In genomic region chr10:58812210-58813080, GRCm38 (mm10) we compare ENCODE assay signal across 8 mouse cellular contexts. TPM values are rescaled to one million over a fixed set of nuclear protein-coding genes. Genes with fewer than 3 reads are reported as not detected.
A peak's percentile ranks its signal among the peaks of the same experiment; 100 is the strongest.
DNase-seq lines count a peak whose midpoint lies in the region; ATAC-seq lines count a peak whose summit lies in the region.

No protein-coding gene starts in this region.

- H3K4me2 ChIP-seq in hindbrain, embryonic 11.5 days (replicated peaks; ENCODE audit: low read depth, low read length), result peak overlapping the region; percentile 100
- peak overlapping the region; percentile 99 for H3K4me2 ChIP-seq in lung, embryonic 15.5 days

- peaks cover 22% of the 10 kb centered on the region for H3K27me3 ChIP-seq in hindbrain, embryonic 11.5 days (ENCODE audit: control insufficient read depth, insufficient read depth, low read length)
- H3K27me3 ChIP-seq in lung, embryonic 15.5 days, result peaks cover 37% of the 10 kb centered on the region

- H3K27ac ChIP-seq in hindbrain, embryonic 11.5 days (ENCODE audit: low read depth, low read length), result no peak overlapping the region
- H3K27ac ChIP-seq in lung, embryonic 15.5 days, result peak overlapping the region; percentile 72

- H3K9ac ChIP-seq in hindbrain, embryonic 11.5 days (ENCODE audit: low read depth, low read length), result peak overlapping the region; percentile 35
- peak overlapping the region; percentile 58 for H3K9ac ChIP-seq in lung, embryonic 15.5 days

- H3K9me3 ChIP-seq in hindbrain, embryonic 11.5 days (ENCODE audit: control insufficient read depth, low read length), result no peaks in the 10 kb centered on the region
- no peaks in the 10 kb centered on the region for H3K9me3 ChIP-seq in lung, embryonic 15.5 days

- ATAC-seq in hindbrain, embryonic 11.5 days (ENCODE audit: low FRiP score), result peak; percentile 85
- ATAC-seq in lung, embryonic 15.5 days (ENCODE audit: borderline replicate concordance, extremely low read depth, low FRiP score, low TSS enrichment), result peak; percentile 63

- no peaks in the 10 kb centered on the region for H3K36me3 ChIP-seq in hindbrain, embryonic 11.5 days (ENCODE audit: control insufficient read depth, insufficient read depth, low read length)
- H3K36me3 ChIP-seq in lung, embryonic 15.5 days, result no peaks in the 10 kb centered on the region

- 0 out of 2 replicates have a peak, but pooled peaks cover 4% of the 10 kb centered on the region for H3K4me1 ChIP-seq in hindbrain, embryonic 11.5 days (replicated peaks; ENCODE audit: control insufficient read depth, insufficient read depth, low read length)
- H3K4me1 ChIP-seq in lung, embryonic 15.5 days, result peaks cover 21% of the 10 kb centered on the region

- H3K4me3 ChIP-seq in hindbrain, embryonic 11.5 days (ENCODE audit: low read depth, low read length), result peak overlapping the region; percentile 57
- peak overlapping the region; percentile 54 for H3K4me3 ChIP-seq in lung, embryonic 15.5 days

- peak; percentile 98 for DNase-seq in Muller cell, postnatal 12 days (ENCODE audit: inconsistent ontology term)
- peak; percentile 43 for DNase-seq in cerebellum, adult 9-10 months
- peak; percentile 87 to 91 for DNase-seq in frontal cortex, postnatal 10 days (ENCODE audit: low spot score in 2 of 2)
- DNase-seq in hindbrain, embryonic 11.5 days (ENCODE audit: low spot score), result peak; percentile 97
- DNase-seq in layer of hippocampus, adult 9-11 months, result peak; percentile 81
- DNase-seq in ovary, postnatal 14 days (ENCODE audit: low spot score), result peak; percentile 83
- DNase-seq in thymus, postnatal 25 days, result peak; percentile 49

- WGBS in hindbrain, embryonic 11.5 days, result under 1% methylated on average over 63 of the region's 63 CpGs
- under 1% methylated on average over 63 of the region's 63 CpGs for WGBS in lung, embryonic 15.5 days

RNA-seq across cellular contexts. Expression of gene Sh3rf3, which starts 0.7 kb away (rescaled TPM):
- 1.0 and 1.5 TPM in 2 replicates for polyA plus RNA-seq in hindbrain, embryonic 11.5 days (2014; fragmentation: Nextera tagmentation; extraction: Ambion mirVana)
- polyA plus RNA-seq in lung, embryonic 15.5 days (2015; fragmentation: Nextera tagmentation; extraction: Ambion mirVana), result 2.4 and 2.9 TPM in 2 replicates

Comparison
In these comparisons a context has a peak if more than half of its experiments do, and no peak if none do; other contexts are left out.
1. DNase-seq: peak in every context shown above with its lines; median percentile 98 in Muller cell, postnatal 12 days; 97 in hindbrain, embryonic 11.5 days; 89 in frontal cortex, postnatal 10 days; 83 in ovary, postnatal 14 days; 81 in layer of hippocampus, adult 9-11 months; 49 in thymus, postnatal 25 days; 43 in cerebellum, adult 9-10 months.